Mouse (Mus musculus): Measurements from ENCODE around the gene Xrcc6.

The Xrcc6 gene

DNA sequence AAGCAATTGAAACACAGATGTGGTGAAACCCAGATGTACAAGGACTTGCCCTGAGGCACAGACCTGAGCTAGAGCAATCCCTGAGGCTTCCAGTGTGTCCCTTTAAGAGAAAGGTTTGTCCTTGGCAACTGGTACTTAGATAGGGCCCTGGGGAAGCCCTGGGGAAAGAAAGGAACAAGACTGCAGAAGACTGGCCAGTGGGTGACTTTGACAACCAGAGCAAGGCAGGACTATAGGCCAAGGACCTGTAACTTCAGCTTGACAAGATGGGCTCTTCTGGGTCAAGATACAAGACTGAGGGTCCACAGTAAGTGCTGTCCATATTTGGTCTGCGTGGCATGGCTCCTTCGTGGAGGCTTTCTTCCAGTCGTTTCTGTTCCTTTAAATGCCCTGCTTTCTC lies at the start of gene Xrcc6:
Gene Xrcc6 (plus strand): TSS at position 190 of the 400 bp plus-strand sequence.
- no peak for DNase-seq (ENCODE audit: low read depth, low spot score)

DNA sequence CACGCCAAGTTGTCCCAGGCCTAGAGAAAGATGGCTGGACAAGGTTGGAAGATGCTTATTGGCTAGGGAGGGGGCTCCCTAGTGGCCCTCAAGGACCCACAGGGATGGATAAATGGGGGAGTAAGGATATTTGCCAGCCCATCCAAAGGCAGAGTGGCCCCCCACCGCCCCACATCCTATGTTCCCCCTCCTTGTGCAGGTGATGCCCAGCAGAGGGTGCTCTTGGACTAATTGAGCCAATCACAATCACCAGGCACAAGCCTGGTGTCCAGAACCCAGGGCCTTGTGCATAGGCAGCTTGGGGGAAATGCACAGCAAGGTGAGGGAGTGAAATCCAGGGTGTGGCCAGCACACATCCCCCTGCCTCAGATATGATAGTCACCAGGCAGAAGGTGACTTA lies 49.4 kb upstream of the Xrcc6 start:
- DNase-seq (ENCODE audit: low read depth, low spot score): peak; percentile 53

DNA sequence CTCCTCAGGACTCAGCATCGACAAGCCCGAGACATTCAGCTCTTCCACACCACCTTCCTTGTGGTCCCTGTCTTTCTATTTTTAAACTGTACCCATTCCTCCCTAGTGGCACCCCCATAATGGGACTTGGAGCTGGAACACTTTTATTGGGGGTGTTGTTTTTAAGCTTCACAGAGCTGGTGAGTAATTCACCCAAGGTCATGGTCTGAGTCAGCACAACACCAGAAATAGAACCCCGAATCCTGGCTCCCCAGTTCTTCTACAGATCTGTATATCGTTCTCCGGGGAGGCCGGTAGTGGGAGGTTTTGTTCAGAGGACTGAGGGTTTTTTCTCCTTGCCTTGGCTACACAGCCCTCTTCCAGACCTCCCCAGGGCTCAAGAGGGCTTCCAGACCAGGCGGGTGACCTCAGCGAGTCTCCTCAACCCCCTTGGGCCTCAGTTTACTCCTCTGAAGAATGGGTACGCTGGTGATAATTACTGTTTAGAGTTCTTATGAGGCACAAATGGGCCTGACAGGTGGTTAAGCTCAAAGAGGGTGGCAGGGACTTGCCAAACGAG lies 48.4 kb upstream of the Xrcc6 start:
- no peak for DNase-seq (ENCODE audit: low read depth, low spot score)

DNA sequence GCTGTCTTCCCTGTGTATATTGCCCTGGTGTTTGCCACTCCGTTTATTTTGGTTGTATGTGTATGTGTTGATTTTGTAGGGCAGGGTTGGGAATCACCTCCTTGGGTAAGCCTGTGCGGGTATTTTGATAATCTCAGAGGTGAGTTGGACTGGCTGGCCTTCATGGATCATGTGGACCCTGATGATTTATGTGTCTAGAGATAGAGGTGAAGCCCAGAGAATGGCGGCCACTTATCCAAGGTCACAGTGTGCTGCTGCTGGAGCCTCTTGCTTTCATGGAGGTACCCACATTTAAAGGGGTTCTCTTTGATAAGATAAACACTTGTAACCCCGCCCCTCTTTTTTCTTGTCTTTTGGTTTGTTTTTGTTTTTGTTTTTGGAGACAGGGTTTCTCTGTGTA lies 47.9 kb upstream of the Xrcc6 start:
- no peak for DNase-seq (ENCODE audit: low read depth, low spot score)

DNA sequence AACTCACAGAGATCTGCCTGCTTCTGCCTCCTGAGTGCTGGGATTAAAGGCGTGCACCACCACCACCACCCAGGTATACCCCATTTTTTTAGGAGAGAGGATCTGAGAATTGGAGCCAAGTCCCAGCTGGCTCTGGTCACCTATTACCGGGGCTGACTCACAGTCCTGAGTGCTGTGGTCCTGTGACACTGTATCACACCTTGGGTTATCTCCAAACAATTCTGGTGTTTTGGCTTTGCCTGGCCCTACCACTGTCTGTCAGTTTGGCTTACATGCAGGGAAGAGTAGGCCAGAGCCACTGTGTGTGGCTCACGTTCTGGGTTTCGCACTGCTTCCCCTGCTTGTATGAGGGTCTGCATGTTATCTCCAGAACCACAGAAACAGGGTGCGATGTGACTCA lies 47.4 kb upstream of the Xrcc6 start:
- no peak for DNase-seq (ENCODE audit: low read depth, low spot score)

DNA sequence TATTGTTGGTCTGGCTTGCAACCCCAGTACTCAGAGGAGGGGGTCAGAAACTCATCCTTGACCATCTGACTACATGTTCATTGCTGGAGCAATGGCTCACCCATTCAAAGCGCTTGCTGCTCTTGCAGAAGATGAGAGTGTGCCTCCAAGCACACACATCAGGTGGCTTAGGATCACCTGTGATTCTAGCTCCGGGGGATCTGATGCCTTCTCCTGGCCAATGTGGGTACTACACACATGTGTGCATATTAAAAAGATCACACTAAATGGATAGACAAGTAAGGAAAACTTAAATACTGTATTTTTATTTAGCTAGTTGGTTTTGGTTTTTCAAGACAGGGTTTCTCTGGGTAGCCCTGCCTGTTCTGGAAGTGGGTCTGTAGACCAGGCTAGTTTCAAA lies 46.6 kb upstream of the Xrcc6 start:
- DNase-seq (ENCODE audit: low read depth, low spot score): no peak

DNA sequence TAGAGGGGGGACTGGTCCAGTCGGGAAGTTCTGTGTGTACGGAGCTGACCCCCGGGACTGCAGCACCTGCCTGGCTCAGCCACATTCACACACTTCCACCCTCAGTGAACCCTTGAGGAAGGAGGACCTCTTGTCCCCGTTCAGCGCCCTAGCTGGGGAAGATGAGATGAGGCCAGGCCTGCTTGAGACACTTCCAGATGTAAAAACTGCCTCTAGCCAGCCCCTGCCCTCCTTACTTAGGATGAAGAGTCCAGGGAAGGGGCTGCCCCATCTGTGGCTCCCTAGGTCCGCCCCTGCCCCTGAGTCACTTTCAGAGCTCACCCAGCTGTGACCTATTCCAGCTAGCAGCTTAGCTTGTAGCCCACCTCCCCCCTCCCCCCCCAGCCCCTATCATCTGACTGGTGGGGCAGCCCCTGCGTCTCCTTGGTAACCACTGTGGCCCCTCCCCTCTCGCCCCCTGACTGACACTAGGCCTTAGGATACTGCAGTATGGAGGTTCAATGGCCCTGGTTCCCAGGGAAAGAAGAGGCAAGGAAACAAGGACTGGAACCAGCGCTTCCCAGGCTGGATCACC lies 44.4 kb upstream of the Xrcc6 start:
- no peak for DNase-seq (ENCODE audit: low read depth, low spot score)

DNA sequence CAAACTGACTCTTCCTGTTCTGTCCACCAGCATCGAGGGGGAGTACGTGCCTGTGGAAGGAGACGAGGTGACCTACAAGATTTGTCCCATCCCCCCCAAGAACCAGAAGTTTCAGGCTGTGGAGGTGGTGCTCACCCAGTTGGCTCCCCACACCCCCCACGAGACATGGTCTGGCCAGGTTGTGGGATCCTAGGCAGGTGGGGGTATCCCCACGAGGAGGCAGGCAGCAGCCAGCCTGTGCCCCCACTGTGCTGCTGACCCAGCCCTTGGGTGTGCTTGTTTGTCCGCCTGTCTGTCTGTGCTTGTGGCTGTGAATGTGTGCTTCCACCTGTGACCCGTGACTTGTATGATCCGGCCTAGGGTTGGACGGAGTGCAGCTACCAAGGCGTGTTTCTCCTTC lies 38.6 kb upstream of the Xrcc6 start:
- DNase-seq (ENCODE audit: low read depth, low spot score): no peak

DNA sequence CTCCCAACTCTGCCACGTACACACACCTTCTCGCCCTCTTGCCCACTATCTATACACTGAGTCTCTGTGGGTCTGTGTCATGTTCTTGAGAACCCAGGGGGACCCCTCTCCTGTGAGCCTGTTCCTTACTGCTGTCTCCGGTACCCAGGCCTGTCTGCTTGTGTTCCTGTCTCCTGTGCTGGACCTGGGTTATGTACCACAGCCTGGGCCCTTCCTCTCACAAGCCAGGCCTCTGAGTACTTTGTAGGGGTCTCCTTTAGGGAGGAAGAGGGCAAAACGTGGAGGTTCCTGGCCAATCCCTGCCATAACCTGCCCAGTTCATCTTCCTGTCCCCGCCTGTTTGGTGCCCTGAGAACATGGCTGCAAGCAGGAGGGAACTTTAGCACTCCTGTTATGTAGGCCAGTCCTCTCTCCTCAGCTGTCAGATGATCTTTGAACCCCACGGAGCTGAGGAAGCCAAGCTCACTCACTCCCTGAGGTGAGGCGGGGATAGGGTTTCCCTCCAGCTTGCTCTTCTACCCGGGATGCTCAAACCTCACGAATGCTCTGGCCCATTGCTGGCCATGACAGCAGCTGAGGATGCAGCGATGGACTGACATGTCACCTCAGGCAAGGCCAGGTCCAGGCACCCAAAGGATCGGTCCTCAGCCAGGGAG lies 38.0 kb upstream of the Xrcc6 start:
- no peak for DNase-seq (ENCODE audit: low read depth, low spot score)

DNA sequence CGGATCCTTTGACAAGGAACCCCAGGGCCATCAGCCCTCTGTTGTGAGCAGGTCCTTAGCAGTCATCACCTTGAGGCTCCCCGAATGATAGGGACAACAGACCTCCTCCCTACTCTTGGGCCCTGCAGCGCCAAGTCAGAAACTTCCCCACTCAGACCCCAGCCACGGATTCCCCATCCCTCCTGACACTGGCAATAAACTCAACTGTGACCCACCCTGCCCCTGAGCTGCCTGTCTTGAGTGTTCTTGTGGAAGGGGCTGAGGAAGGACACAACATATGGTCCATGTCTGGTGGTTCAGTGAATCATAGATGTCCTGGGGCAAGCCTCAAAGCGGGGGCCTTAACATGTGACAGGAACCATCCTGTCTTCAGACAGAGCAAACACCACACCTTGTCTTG lies 36.9 kb upstream of the Xrcc6 start:
- no peak for DNase-seq (ENCODE audit: low read depth, low spot score)

DNA sequence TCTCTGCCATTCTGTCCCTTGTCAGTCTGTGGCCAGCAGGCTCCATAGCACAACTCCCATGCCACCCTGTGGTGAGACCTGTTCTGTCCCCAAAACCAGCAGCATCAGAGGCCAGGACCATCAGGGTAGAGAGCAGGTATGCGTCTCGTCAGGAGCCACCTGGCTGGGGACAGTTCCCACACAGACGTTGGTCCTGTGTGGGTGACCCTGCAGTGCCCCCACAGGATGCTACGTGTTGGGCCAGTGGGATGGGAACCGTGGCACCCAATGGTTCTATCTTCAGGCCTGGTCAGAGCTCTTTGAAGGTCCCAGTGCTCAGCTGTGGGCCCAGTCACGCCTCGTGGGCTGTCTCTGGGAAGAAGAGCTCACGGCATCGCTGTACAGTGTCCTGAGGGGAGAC lies 36.5 kb upstream of the Xrcc6 start:
- DNase-seq (ENCODE audit: low read depth, low spot score): no peak

DNA sequence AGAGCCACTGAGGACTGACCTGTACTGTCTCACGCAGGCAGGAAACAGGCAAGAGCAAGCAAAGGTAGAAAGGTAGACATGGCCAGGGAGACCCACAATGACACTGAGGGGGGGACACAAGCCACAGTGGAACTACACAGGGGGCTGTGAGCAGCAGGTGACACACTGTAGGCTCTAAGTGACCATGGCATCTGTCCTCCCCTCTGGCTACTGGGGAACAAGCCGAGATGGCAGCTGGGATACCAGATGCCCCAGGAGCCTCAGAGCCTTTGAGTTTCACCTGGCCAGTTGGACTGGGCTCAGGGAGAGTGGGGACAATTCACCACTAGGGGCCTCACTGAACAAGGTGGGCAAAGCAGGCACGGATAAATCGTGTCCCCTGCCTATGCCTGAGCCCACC lies 35.3 kb upstream of the Xrcc6 start:
- DNase-seq (ENCODE audit: low read depth, low spot score): no peak

DNA sequence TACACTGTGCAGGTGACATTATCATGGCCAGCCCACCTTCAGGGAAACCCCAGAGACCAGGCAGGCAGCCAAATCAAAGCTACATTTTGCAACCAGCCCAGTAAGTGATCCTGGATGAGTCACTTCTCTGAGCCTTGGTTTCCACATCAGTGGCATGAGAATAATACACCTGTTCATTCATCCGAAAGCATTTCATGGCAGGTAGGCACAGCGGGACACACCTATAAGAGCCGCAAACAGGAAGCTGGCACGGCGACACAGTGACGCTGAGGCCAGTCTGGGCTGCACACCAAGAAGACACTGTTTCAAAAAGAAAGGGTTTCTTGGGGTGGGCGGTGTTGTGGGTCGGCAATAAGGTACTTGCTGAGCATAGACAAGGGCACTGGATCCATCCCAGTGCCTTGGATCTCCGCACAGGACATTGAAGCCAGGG lies 33.5 kb upstream of the Xrcc6 start:
- DNase-seq (ENCODE audit: low read depth, low spot score): no peak

DNA sequence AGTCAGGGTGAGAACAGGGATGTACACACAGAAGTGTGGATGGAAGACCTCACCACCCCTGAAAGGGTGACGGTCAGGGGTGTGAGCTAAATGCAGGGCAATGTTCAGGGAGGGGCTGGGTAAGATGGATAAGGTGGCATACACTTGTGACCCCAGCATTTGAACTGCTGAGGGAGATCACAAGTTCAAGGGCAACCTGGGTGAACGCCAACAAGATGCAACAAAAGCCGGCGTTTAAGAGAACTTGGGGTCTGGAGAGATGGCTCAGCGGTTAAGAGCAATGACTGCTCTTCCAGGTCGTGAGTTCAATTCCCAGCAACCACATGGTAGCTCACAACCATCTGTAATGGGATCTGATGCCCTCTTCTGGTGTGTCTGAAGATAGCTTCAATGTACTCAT lies 32.9 kb upstream of the Xrcc6 start:
- DNase-seq (ENCODE audit: low read depth, low spot score): no peak

DNA sequence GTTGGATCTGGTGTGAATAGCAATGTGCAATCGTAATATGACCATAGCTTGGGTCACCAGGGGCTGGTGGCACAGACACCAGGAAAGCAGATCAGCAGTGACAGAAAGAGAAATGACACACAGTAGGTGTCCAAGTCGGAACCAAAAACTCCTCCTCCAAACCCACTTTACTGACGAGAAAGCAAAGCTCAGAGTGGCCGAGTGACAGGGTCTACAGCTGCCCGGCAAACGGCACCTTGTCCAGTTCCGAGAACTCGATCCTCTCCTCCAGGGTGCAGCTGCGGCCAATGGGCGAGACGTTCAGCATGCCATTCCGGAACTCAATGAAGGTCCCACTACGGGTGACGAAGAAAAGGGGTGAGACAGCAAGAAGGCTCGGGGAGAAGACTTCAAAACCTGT lies 32.2 kb upstream of the Xrcc6 start:
- no peak for DNase-seq (ENCODE audit: low read depth, low spot score)

DNA sequence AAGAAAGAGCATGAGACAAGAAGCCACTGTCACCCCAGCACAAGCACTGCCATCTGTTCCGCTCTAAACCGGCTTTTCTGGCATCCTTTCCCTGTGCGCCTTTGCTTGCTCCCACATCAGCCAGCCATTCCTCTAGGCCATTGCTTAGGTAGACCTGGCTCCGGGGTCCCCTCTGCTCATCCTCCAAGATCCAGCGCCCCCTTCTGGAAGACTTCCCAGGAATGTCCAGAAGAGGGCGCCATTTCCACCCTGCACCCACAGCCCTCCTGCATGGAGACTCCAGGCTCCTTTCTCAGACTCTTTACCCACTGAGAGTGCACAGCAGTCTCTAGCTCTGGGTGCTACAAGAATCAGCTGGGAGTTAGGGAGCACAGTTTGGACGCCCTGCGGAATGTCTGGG lies 31.2 kb upstream of the Xrcc6 start:
- DNase-seq (ENCODE audit: low read depth, low spot score): peak; percentile 76

DNA sequence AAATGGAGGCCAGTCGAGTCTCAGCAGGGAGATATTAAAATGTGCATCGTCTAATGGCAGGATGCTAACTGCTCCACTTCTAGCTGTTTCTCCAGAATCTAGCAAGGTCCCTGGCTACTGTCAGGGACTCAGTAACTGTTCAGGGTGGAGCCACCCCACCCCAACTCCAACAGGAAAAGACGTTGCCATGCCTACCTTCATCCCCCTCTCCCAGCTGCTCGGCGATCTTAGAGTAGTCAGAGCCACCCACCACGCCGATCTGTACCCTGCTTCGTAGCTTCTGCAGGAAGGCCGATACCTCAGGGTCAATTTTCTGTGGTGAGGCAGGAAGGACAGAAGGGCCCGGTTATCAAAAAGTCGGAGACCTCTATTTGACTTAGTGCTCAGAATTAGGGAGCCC lies 30.0 kb upstream of the Xrcc6 start:
- DNase-seq (ENCODE audit: low read depth, low spot score): no peak

DNA sequence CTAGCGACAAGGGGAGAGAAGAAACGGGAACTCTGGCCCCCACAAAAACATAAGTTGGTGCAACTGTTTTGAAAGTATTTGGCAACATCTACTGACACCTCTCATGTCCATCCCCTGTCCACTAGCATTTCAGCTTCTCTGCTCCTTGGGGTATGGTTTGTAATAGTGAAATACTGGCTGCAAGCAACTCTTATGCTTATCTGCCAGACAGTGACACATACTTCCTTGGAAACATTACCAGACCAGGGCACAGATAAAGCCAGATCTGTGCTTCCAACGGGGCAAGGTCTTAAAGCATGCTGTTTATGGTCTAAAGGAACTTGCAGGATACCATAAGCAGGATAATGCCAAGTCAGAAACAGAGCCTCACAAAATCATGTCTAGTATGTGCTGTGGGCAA lies 28.7 kb upstream of the Xrcc6 start:
- no peak for DNase-seq (ENCODE audit: low read depth, low spot score)

DNA sequence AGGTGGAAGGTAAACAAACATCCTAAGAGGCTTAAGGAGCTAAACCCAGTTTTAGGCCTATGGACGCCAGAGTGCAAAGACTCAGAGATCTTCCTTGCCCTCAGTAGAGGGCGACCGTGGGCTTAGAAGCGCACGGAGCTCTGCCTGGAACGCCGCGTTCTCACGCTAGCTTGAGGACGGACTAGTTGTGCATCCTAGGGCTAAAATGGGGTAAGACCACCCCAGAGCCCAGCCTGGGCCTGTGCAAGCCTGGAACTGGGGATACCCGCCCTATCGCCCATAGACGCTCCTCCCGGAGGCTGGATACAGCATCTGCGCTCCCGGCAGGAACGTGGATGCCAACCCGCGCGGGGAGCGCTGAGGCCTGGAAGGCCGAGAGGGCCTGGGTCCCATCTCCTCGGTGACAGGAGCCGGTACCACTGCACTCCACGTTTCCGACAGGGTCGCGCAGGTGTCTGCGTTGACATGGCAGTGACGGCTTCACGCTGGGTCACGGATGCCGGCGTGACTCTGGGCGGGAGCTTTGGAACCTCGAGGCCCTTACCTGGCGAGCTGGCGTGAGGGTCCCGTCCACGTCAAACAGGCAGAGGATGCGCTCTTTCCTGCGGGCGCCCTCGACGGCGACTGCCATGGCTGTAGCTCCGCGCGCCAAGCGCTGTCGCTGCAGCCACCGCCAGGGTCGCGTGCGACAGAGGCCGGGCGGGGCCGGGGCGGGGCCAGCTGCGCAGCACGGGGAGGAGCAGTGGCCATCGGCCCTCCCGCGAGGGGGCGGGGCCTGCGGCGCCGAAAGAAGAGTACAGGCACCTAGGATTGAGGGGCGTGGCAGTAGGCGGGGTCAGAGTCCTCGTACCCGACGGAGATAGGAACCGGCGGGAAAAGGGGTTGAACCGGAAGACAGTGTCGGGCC lies 27.2 kb upstream of the Xrcc6 start, which contains the start of gene Pmm1:
Gene Pmm1 (minus strand): TSS at position 760 of the 907 bp plus-strand sequence.
- peak; percentile 100 for DNase-seq (ENCODE audit: low read depth, low spot score)

DNA sequence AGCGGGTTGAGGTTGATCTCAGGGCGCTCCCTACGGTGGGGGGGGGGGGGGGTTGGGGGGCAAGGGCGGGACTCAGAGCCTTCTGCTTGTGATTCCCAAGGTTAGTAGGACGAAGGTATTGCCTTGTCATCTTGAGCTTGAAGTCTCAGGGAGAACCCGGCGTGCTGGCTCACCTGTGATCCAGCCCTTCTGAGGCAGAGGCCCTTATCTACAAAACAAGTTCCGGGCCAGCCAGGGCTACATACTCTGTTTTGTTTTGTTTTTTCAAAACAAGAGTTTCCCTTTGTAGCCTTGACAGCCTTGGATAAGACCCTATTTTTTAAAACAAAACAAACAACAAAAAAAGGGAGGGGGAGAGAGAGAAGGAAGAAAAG lies 26.6 kb upstream of the Xrcc6 start:
- no peak for DNase-seq (ENCODE audit: low read depth, low spot score)

DNA sequence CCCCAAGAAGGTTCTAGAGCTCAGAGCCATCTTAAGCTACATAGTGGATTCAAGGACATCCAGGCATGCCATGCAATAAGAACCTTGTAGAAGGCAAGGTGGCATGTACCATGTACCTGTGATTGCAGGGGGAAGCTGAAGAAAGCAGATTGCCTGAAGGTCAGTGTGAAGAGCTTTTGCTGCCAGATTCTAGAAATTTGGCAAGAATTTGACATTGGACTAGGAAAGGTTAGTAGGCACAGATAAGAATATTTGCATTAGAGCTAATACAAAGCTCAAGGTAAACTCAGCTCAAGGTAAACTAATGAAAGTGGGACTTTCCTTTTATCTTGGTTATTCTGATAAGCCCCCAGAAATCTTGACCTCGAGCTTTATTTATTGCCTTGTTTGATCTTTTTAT lies 23.4 kb upstream of the Xrcc6 start:
- DNase-seq (ENCODE audit: low read depth, low spot score): no peak

DNA sequence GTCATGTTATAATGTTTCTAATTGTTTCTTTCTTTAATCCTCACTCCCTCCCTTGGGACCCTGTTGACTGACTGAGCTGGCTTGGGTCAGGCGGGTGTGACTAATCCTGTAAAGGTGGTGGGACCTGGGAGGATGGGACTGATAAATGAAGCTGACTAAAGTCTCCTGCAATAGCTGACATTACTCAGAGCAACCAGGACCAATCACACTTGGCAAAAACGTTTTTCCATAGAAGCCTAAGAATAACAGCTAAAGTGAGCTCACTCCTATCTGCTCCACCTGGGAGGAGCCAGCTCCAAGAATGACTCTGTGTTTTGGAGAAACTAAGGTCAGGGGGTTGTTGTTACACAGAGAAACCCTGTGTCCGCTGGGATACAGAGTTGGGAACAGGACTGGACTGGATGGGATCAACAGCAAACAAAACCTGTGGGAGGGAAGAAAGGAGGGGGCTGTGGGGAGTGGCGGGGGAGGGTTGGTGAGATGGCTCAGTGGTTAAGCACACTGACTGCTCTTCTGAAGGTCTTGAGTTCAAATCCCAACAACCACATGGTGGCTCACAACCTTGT lies 22.6 kb upstream of the Xrcc6 start:
- no peak for DNase-seq (ENCODE audit: low read depth, low spot score)

All from CD4-positive, CD25-positive, alpha-beta regulatory T cell, adult 2 months (primary cell).